29 mouse cellular contexts compared by ENCODE assay signal in the genomic region with DNA sequence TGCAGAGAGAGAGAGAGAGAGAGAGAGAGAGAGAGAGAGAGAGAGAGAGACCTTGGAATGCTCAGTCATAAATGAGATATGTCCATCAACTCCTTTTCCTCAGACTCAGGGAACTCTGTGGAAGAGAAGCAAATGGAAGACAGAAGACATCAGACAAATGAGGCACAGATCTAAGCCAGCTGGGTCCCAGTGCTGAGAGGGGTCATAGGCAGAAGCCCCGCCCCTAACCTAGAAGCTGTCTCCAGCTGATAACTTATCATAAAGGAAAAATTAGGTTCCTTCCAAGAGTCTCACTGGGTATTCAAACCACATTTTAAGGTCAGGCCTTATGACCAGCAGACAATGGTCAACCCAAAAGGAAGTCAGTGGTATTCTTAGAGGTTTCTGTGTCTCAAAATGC.
A peak's percentile ranks its signal among the peaks of the same experiment; 100 is the strongest.
DNase-seq lines count a peak whose midpoint lies in the region; ATAC-seq and TF ChIP-seq lines count a peak whose summit lies in the region.
"Had no signal": no experiment of that assay in that cellular context is flagged by ENCODE, and none has a peak within 500 bp of the region (broad histone marks: within the 10 kb centered on the region; RNA-seq: fewer than 3 reads in every experiment).

No protein-coding gene starts in this region.

- no peaks in the 10 kb centered on the region; the same call in 1 of the 2 replicates for H3K4me1 ChIP-seq in kidney, embryonic 16.5 days (ENCODE audit: insufficient read depth, low read length)
- no peaks in the 10 kb centered on the region for H3K4me1 ChIP-seq in liver, postnatal 0 days (ENCODE audit: insufficient read depth)
- 0 out of 2 replicates have a peak, but pooled peaks cover 7% of the 10 kb centered on the region for H3K4me1 ChIP-seq in liver, embryonic 12.5 days
- H3K4me1 ChIP-seq: forebrain, embryonic 13.5 days; heart, embryonic 15.5 days; hindbrain, embryonic 10.5 days; hindbrain, embryonic 13.5 days had no signal

- no peak overlapping the region for H3K27ac ChIP-seq in kidney, embryonic 16.5 days (ENCODE audit: low read length)
- no peak overlapping the region for H3K27ac ChIP-seq in liver, postnatal 0 days (ENCODE audit: low read depth)
- H3K27ac ChIP-seq in liver, embryonic 12.5 days = no peak overlapping the region
- H3K27ac ChIP-seq: embryonic facial prominence, embryonic 10.5 days; embryonic facial prominence, embryonic 13.5 days; forebrain, embryonic 13.5 days; heart, embryonic 15.5 days; hindbrain, embryonic 10.5 days; hindbrain, embryonic 13.5 days had no signal

- H3K27me3 ChIP-seq in kidney, embryonic 16.5 days (ENCODE audit: insufficient read depth, low read length) = no peaks in the 10 kb centered on the region
- H3K27me3 ChIP-seq in liver, postnatal 0 days (ENCODE audit: insufficient read depth, low read length) = no peaks in the 10 kb centered on the region
- no peaks in the 10 kb centered on the region for H3K27me3 ChIP-seq in liver, embryonic 12.5 days (replicated peaks)
- H3K27me3 ChIP-seq: embryonic facial prominence, embryonic 13.5 days; forebrain, embryonic 13.5 days; heart, embryonic 15.5 days; hindbrain, embryonic 13.5 days had no signal

- H3K9me3 ChIP-seq in kidney, embryonic 16.5 days (ENCODE audit: low read length) = no peaks in the 10 kb centered on the region
- H3K9me3 ChIP-seq in liver, postnatal 0 days (ENCODE audit: low read length) = no peaks in the 10 kb centered on the region
- no peaks in the 10 kb centered on the region for H3K9me3 ChIP-seq in liver, embryonic 12.5 days (replicated peaks)
- H3K9me3 ChIP-seq: embryonic facial prominence, embryonic 10.5 days; embryonic facial prominence, embryonic 13.5 days; forebrain, embryonic 13.5 days; heart, embryonic 15.5 days; hindbrain, embryonic 10.5 days; hindbrain, embryonic 13.5 days had no signal

- TF ChIP-seq CTCF in liver, postnatal 0 days (IDR thresholded peaks at IDR 0.05; ENCODE audit: low read depth) = no peak

- no peaks in the 10 kb centered on the region for H3K36me3 ChIP-seq in kidney, embryonic 16.5 days (ENCODE audit: insufficient read depth, low read length)
- H3K36me3 ChIP-seq in liver, postnatal 0 days (replicated peaks; ENCODE audit: insufficient read depth, low read length) = no peaks in the 10 kb centered on the region
- no peaks in the 10 kb centered on the region for H3K36me3 ChIP-seq in liver, embryonic 12.5 days
- H3K36me3 ChIP-seq: embryonic facial prominence, embryonic 10.5 days; embryonic facial prominence, embryonic 13.5 days; heart, embryonic 15.5 days; hindbrain, embryonic 10.5 days; hindbrain, embryonic 13.5 days had no signal

- no peak for DNase-seq in kidney, postnatal 14 days
- DNase-seq in liver = peak; percentile 5
- no peak for DNase-seq in liver, postnatal 0 days
- no peak for DNase-seq in layer of hippocampus, postnatal 36 days
- DNase-seq in frontal cortex, postnatal 10 days (ENCODE audit: low spot score in 2 of 2) = no peak
- DNase-seq: adrenal gland, adult 8-10 months; adrenal gland, postnatal 25 days; cerebellum, adult 11-12 months; cerebellum, adult 8-10 months; cerebellum, postnatal 10 days; cerebellum, postnatal 36 days; embryo, embryonic 11 days; gastrocnemius, postnatal 36 days; heart, postnatal 10 days; heart, postnatal 36 days had no signal

- no peak overlapping the region for H3K4me3 ChIP-seq in kidney, embryonic 16.5 days (ENCODE audit: low read length)
- H3K4me3 ChIP-seq in liver, postnatal 0 days (ENCODE audit: low read depth, low read length) = no peak overlapping the region
- no peak overlapping the region for H3K4me3 ChIP-seq in liver, embryonic 12.5 days
- H3K4me3 ChIP-seq: embryonic facial prominence, embryonic 10.5 days; embryonic facial prominence, embryonic 13.5 days; erythroblast, embryonic 14.5 days; forebrain, embryonic 13.5 days; heart, embryonic 15.5 days; hindbrain, embryonic 10.5 days; hindbrain, embryonic 13.5 days had no signal

- WGBS in kidney, embryonic 16.5 days = 84% methylated on average over 1 of the region's 1 CpGs
- WGBS in liver, postnatal 0 days (ENCODE audit: insufficient replicate concordance) = 63% methylated on average over 1 of the region's 1 CpGs
- 41% methylated on average over 1 of the region's 1 CpGs for WGBS in liver, embryonic 12.5 days (ENCODE audit: insufficient replicate concordance)

- TF ChIP-seq EP300 in liver, postnatal 0 days (IDR thresholded peaks at IDR 0.05; ENCODE audit: low read depth) = no peak

- H3K9ac ChIP-seq in kidney, embryonic 16.5 days (replicated peaks; ENCODE audit: low read length) = no peak overlapping the region
- H3K9ac ChIP-seq in liver, postnatal 0 days (replicated peaks) = no peak overlapping the region
- H3K9ac ChIP-seq in liver, embryonic 12.5 days = no peak overlapping the region
- H3K9ac ChIP-seq: embryonic facial prominence, embryonic 13.5 days; forebrain, embryonic 13.5 days; heart, embryonic 15.5 days; hindbrain, embryonic 13.5 days had no signal

- H3K4me2 ChIP-seq in kidney, embryonic 16.5 days (replicated peaks; ENCODE audit: low read depth, low read length) = no peak overlapping the region
- H3K4me2 ChIP-seq in liver, postnatal 0 days (ENCODE audit: low read depth, low read length) = no peak overlapping the region
- no peak overlapping the region for H3K4me2 ChIP-seq in liver, embryonic 12.5 days
- H3K4me2 ChIP-seq: embryonic facial prominence, embryonic 13.5 days; forebrain, embryonic 13.5 days; heart, embryonic 11.5 days; heart, embryonic 15.5 days; hindbrain, embryonic 13.5 days had no signal

- peak; percentile 51; the same call in 1 of the 2 replicates for ATAC-seq in kidney, embryonic 16.5 days (ENCODE audit: low FRiP score, low TSS enrichment)
- ATAC-seq in liver, postnatal 0 days = no peak
- ATAC-seq in liver, embryonic 12.5 days = 0 out of 2 replicates have a peak, but pooled peaks have one; percentile 40
- ATAC-seq: activated CD4-positive, CD25-positive, alpha-beta regulatory T cell, adult 4 months; CD4-positive, CD25-positive, alpha-beta regulatory T cell, adult 4 months; forebrain, embryonic 13.5 days; forebrain, embryonic 16.5 days; hindbrain, embryonic 16.5 days had no signal
